Mouse (Mus musculus): Measurements from ENCODE around the gene Rae1.

Gene Rae1

DNA sequence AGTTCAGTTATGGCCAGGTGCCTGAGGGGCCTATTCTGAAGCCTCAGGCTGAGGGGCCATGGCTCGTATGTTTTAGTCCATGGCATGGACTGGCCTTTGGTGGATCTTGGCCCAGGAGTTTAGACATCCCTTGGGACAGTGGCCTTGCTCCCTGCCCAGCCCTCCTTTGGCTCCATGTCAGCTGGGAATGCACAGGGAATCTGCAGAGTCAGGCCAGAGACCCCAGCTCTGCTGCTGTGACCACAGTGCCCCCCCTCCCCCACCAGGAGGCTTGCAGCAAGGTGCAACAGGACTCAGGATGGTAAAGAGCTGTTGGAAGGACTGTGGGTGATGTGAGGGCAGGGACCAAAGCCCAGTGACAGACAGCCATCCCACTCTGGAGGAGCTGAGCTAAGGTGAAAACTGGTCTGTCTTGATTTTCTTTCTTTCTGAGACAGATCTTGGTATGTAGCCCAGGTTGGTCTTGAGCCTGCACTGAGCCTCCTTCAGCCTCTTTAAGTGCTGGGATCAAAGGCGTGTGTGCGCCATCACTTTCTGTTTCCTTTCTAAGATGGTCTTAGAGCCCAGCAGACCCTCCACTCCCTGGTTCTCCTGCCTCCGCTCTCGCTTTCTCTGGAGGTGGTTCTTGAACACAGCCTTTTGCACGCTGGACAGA, 27.4 kb downstream of the Rae1 start:
- DNase-seq (ENCODE audit: low read depth, low spot score), result no peak

DNA sequence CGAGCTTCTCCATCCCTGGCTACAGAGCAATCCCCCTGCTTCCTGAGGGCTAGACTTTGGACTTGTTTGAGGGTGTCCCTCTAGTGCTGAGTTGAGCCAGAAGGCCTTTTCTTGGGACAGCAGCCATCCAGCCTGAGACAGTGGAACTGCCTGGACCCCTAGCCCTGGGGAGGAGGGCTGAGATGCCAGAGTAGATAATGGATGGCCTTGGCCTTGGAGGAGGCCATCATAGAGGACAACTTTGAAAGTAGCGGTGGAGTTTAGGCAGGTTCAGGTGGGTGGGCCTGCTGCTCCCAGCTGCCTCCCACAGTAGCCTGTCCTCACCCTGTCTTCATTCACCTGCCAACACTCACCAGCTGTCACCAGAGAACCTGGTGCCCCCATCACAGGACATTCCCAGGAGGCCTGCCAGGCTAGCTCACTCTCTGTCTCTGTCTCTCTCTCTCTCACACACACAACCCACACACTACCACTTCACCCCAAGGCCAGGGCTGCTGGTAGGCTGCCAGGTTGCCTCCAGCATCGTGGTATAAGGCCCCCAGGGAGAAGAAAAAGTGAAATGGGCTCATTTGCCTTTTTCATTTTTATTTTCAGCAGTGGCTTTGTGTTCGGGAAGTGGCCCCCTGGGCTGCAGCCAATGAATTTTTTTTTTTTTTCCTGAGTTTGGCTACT, 28.0 kb downstream of the Rae1 start:
- DNase-seq (ENCODE audit: low read depth, low spot score), result no peak

DNA sequence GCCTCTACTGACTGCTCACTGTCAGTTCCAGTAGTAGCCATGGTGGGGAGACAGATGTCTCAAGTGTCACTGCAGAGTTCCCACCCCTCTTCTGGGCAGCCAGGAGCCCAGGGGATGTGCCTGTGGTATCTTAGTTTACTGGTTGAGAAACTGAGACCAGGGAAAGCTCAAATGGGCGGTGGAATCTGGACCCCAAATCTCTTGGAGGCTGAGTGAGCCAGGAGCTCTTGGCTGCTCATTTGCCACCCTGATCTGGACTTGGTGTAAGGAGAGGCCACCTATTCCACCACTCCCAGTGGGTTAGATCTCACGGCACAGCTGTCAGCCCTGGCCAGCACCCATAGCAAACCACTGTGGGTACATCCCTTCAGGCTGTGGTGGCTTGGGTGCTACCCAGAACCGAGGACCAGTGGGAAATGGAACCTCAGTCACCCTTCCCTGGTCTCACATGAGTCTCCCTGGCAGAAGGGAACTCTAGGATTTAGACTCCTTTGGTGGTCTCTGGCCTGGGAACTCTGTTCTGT, 28.7 kb downstream of the Rae1 start:
- no peak for DNase-seq (ENCODE audit: low read depth, low spot score)

DNA sequence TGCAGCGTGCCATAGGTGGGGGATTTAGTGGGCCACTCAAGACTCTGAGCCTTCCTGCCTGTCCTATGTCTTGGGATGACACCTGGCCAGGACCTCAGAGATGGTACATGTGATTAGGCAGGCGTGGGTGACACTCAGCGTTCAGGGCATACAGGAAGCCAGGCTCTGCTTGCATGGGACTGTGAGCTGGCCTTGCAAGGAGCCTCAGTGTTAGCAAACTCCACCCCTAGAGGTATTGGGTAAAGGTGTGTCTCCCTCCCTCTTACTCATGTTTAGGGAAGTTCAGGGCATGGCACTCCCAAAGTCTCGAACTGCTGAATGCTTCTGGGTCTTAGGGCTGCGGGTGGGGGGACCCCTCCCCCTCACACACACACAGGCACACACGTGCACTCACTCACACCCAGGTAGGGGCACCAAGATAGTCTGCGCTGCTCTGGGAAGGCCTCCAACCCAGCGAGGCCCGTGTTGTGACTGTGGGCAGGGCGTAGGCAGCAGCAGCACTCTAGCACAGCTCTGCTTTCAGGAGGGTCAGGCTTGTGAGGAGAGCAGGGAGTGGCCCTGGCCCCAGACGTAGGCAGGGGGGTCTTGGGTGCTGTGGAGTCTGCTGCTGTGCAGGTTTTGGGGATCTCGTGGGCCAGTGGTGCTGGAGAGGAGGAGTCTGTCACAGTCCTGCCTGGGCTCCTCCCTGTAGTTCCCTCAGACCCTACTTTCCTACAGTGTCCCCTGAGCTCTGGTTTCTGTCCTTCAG, 30.8 kb downstream of the Rae1 start:
- DNase-seq (ENCODE audit: low read depth, low spot score), result no peak

DNA sequence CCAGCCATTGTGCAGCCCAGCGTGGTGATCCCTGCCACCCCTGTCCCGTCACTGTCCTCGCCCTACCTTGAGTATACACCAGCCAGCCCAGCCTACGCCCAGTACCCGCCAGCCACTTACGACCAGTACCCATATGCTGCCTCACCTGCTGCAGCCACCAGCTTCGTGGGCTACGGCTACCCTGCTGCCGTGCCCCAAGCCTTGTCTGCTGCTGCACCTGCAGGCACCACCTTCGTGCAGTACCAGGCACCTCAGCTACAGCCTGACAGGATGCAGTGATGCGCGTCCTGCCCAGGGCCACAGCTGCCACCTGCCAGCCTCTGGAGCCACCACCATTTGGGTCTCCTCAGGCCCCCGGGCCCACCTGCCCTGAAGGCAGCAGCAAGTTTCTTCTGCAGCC, 33.6 kb downstream of the Rae1 start:
- no peak for DNase-seq (ENCODE audit: low read depth, low spot score)

DNA sequence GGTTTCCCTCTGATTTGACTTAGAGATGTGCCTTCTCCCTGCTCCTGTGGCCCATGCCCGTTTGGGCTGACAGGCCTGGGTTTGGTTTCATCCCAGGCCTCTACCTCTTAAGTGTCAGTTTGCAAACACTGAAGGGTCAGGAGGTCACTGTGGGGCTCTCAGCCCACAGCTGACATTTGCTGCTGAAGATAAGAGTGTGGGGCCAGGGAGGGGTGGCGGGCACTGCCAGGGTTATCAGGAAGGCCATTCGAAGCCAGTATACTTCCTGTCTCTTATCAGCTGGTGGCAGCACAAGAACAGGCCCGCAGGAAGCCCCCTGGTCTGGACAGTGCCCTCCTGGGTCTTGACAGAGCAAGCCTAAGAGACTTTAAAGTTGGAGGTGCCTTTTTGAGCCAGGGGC, 35.1 kb downstream of the Rae1 start:
- no peak for DNase-seq (ENCODE audit: low read depth, low spot score)

DNA sequence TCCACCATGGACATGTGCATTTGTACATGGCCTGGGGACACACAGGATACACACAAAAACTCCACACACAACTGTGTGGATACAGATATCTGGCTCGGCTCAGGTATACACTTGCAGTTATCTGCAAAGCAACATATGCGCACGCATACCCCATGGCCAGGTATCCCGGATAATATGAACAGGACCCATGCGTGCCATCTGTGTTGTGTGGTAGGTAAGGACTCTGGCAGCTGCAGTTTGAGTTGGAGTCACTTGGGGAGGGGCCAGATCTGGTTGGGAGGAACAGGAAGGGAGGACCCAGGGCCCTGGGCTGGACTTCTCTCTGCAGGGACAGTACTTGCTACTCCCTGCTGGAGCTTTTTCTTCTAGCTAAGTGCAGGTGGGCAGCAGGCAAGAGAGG, 35.7 kb downstream of the Rae1 start:
- DNase-seq (ENCODE audit: low read depth, low spot score), result no peak

DNA sequence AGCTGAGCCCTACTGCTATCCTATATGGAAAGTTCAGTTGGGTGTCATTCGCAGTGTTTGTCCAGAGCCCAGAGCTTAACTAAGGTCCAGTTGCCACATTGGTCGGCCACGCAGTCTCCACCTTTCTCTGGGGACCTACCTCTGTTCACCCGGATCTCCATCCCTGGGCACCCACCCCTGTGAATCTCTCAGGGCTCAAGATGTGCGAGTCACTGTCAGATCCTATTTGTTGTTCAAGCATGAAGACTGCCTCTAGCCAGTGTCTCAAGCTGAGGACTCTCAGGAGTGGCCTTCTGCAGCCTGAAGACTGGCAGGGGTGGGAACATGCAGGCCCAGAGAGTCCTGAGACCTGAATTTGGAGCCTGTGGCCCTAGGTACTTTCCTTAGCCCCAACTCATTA, 36.1 kb downstream of the Rae1 start:
- no peak for DNase-seq (ENCODE audit: low read depth, low spot score)

DNA sequence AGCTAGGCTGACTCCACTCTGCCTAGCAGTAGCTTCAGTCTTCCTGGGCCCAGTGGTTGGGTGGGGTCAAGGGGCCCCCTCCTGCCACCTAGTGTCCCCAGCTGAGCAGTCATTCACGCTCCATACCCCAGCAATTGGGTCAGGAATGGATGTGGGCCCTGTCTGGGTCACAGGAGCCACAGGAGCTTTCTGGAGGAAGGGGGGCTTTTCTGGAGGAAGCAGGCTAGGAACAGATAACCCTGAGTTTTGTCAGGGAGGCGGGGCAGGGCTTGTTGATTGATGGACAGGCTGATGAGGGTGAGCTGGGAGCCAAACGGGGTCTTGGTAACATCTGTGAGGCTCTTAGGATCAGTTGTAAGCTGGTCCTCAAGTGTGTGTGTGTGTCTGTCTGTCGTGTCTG, 36.7 kb downstream of the Rae1 start:
- no peak for DNase-seq (ENCODE audit: low read depth, low spot score)

DNA sequence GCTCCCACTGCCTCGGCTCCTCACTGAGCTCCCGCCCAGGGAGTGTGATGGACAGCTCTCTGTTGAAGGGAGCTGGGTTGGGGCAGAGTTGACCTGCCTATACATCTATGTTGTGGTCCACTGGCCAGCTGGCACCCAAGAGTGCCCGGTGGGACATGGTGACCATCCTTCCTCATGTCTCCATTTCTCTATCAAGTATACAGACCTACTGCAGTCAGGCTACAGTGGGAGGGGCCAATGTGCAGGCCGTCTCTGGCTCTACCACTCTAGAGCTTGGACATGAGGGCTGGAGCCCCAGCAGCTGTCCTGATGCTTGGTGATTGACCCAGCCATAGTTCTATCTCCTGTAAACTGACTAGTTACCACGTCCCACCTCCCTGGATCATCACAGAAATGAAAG, 37.4 kb downstream of the Rae1 start:
- DNase-seq (ENCODE audit: low read depth, low spot score), result no peak

DNA sequence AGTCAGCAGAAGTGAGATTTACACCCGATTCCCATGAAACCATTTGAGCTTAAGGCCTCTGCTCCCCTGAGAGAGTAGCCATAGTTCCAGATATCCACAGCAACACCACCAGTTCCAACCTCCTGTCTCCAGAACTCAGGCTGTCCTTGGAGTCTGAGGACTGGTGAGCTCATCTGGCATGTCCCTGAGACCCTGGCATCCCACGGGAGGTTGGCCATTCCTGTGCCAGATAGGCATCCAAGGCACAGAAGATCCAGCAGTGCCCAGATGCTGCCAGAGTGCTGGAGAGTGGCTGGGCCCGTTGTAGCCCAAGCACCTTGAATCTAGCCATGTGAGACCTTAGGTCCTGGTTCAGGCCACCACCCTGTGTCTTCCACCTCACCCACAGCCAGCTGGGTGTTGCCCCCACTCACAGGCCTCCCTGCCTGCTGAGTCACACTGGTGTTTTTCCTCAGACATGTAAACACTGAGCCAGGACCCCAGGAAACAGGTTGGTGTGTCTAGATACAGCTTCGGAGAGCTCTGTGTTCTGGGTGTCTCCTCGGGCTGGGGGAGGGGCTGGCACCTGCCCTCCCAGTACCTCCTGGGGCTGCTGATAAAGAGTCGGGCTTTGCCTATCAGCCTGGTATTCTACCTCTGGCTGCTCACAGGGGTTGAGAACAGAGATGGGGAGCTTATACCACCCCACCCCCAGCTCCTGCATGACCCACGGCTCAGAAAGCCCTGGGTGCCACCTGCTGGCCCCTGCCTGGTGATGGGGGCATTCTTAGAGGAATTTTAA, 38.1 kb downstream of the Rae1 start:
- DNase-seq (ENCODE audit: low read depth, low spot score), result no peak

DNA sequence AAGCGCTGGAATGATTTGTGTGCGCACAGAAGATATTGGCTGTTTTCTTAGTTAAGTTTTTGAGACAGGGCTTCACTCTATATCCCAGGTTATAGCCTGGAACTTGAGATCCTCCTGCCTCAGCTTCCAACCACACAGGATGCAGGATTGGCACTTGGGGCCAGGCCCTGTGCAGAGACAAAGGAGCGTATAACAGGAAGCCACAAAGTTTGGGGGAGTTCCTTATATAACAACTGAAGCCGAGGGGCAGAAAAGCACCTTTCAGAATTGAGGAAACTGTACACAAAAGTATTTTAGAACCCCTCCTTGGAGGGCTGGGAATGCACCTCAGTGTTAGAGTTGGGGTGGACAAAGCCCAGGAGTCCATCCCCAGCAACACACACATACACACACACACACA, 39.1 kb downstream of the Rae1 start:
- DNase-seq (ENCODE audit: low read depth, low spot score), result no peak

DNA sequence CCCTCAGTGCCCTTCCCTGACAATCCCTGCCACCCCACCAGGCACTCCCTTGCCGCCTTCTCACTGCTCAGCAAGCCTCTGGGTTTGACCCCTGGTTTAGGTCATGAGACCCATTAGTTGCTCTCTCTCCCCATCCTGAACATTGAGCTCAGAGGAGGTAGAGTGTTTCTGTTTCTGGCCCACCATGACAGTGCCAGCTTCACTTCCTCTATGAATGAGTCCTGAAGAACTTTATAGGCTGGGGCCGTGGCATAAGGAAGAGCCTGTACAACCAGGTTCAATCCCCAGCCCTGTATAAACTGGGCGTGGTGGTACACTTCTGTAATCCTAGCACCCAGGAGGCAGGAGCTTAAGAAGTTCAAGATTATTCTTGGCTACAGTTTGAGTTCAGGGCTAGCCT, 40.9 kb downstream of the Rae1 start:
- DNase-seq (ENCODE audit: low read depth, low spot score), result no peak

DNA sequence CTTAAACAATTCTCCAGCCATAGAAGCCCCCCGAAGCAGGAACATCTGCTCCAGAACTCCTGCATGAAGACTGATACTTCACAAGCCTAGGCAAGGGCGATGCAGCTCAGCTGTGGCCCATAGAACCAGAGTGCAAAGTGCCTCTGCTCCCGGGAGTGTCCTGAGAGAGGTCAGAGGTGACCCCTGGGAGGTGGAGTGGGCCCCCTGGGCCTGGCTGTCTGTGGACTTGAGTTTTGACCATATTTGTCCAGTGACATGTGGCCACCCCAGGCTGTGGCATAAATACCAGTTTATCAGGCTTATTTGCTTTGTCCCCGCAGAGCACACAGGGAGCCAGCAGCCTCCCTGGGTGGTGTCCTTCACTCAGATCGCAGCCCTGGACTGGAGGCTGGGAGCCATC, 41.3 kb downstream of the Rae1 start:
- DNase-seq (ENCODE audit: low read depth, low spot score), result no peak

DNA sequence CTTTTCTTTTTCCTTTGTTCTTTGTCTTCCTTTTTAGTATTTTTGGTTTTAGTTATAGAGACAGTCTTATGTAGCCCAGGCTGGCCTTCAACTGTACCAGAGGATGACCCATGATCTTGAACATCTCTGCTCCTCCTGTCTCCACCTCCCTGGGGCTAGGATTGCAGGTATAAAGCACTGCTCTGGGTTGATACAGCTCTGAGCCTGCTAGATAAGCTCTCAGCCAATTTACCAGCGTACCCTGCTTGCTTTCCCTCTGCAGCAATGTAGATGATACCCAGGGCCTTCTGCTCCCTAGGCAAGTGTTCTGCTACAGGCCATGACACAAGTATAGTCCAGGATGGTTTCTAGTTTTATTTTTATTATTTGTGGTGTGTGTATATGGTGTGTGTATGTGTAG, 42.0 kb downstream of the Rae1 start:
- DNase-seq (ENCODE audit: low read depth, low spot score), result no peak

DNA sequence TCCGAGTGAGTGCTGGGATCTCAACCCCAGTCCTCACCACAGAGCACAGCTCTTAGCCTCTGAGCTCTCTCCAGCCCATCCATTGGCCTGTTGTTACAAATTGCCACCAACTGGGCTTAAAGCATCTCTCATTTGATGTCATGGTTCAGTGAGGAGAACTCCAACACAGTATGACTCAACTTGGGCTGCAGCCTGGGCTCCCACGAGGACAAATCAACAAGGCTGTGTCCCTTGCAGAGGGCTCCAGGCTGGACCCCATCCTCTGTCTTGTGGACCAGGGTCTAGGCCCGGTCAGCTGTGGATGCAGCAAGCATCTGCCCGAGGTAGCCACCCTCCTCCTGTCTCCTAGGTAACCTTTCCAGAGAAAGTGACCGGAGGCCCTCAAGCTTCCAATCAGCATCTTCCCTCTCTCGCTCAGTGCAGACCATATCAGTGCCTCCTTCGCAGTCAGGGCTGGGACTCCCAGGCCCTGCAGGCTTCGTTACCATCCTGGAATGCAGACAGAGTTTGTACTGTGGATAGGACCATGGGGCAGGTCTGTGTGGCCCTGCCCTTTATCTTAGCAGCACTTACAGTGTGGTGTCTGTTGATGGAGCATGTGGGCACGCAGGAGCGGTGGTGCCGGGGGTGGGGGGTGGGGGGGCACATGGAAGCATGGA, 42.7 kb downstream of the Rae1 start:
- DNase-seq (ENCODE audit: low read depth, low spot score), result no peak

DNA sequence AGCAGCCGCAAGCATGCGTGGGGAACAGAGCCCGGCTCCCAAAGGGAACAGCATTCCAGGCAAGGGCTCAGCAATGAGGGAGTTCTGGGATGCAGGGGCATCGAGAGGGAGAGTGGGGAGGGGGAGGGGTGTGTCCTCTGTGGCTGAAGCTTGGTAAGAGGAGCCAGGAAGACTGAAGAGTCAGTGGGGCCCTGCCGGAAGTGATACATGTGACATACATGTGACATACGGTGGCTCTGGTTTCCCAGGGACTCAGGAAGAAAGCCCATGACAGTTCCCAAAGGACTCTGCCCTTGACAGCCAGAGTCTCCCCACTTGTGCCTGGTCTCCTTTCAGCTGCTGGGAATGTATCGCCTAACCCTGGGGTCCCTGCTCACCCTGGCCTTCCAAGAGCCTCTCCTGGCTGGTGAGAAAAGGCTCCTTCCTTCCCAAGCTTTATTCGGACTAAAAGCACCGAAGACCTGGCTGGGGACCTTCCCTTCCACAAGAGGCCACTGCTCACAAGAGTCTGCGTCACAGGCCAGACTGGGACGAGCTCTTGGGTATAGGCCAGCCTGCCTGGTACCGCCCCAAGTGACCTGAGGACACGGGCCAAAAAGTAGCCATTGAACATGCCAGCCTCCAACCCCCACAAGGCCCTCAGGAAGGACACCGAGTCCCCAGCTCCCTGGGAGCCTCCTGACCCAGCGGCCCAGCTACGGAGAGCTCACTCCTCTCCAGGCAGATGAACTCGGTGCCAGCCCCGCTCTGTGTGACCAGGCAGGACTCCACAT, 44.5 kb downstream of the Rae1 start:
- no peak for DNase-seq (ENCODE audit: low read depth, low spot score)

DNA sequence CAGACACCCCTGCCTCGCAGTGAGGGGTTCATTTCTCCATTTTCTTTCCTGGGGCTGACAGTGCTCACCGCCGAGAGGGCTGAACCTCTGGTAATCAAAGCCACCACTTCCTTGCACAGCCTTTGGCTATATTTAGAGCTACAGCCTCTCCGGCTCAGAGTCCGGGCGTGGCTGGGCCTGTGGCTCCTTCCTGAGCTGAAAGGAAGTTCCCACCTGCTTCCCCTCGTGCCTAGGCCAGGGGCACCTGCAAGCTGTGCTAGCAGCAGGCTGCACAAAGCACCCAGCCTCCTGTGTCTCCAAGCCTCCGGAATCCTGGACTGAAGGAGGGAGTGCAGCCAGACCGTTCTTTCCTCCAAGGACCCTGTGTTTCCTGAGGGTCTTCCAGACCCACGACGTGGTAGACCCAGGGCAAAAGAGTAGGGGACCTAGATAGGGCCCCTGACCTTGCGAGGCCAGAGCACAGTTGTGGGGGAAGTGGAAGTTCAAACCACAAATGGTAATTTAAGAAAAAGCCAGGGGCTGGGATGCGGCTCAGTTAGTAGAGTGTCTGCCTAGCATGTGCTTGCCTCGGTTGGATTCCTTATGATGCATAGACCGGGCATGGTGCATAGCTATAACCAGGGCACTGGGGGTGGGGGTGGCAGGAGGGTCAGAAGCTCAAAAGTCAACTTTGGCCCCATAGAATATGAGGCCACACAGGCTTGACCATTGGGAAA, 46.8 kb downstream of the Rae1 start:
- no peak for DNase-seq (ENCODE audit: low read depth, low spot score)

DNA sequence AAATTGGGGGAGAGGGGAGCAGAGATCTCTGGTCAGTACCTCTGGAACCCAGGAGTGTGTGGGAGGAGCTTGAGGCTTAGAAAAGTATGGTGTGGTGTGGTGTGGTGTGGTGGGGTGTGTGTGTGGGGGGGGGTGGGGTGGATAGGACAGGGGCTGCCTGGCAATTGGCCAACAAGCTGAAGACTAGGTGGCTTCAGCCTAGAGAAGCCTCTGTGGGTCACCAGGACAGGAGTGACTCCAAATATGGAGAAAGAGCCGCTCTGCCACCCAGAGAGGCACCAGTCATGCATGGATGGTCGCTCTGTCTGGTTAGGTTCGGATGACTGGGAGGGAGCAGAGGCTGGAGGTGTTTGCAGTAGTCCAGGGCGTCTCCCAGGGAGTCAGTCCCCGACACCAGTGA, 47.6 kb downstream of the Rae1 start:
- DNase-seq (ENCODE audit: low read depth, low spot score), result no peak

Data from forelimb bud, embryonic 11.5 days (tissue).